Mouse (Mus musculus) spleen, adult 18-20 months (tissue): ENCODE measurements around the gene Zfp534.
"Not testable (repeated sequence)": the region's sequence is repeated elsewhere in the genome, so short reads cannot be mapped to it uniquely, and the experiment has no call there.

ENCODE experiments used
- DNase-seq, 2 experiments: peaks; one replicate each; pipeline ENCODE4 v3.0.0; 2022; ENCODE audit warnings: mixed read lengths in 2 of 2

Zfp534 gene

DNA sequence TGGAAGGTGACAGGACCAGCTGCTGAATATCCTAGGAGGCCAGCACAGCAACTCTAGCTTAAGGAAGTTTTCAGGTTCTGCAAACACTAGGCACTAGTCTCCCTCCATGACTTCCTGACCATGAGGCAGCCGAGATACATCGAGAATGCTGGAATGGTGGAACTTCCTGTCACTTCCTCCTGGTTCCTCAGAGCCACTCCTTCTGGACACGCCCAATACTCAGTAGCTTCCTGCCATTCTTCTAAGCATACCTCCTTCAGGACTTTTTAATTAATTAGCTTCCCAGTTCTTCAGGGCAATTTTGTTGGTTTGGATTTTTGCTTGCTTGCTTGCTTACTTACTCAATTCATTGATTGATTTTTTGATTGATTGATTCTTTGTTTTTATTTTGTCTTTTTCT lies at the start of gene Zfp534:
Gene Zfp534, minus strand, starts transcription at position 101 of the 400 bp plus-strand sequence.
- DNase-seq: not testable (repeated sequence)

DNA sequence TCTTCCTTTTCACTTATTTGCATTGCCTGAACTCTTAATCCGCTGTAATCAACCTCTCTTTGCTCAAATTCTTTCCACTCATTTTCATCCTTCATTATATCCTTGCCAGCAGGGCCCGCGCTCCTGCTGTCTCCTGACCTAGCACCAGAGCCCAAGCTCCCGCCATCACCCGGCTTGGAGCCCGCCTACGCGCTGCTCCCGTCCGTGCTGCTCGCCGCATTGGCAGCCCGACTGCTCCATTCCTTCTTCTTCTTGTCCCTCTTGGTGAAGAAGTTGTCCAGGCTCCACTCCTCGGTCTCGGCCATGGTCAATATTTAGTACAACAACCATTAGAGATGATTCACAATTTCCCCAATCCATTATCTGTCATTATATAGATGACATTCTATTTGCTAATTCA lies 43.9 kb upstream of the Zfp534 start:
- DNase-seq: not testable (repeated sequence)

DNA sequence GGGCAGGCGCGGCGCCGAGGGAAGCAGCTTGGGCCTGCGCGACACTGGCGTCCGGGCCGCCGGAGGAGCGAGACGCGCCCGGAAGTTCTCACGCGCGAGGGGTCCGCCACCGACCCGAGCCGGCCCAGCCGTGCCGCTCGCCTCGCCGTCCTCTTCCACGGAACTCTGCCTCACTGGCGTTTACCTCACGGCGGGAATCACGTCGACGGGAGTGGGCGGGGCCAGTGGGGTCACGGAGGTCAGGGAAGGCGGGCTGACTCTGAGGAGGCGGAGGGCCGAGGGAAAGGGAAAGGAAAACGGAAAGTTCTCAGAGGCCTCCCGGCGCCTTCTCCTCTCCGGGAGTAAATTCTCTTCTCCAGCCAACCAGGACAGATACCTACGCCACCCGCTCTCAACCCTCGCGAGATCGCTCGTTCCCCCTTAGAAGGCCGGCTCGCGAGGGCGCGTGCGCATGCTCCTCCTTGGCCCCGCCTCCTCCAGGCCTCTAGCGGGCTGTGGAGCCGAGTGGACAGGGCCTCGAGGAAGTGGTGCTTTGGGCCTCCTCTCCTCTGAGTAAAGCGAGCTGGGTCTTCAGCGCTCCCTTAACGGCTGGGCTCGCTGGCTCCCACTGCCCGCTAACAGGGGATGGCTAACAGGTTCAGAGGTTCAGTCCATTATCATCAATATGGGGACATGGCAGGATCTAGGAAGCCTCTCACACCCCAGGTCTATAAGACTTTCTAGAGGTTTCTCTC lies 36.5 kb upstream of the Zfp534 start:
- DNase-seq: not testable (repeated sequence)

- not testable (repeated sequence) for DNase-seq
Measured at GRCm38 (mm10) chr4:147655245-147655644, 47.1 kb downstream of the Zfp534 start.

DNA sequence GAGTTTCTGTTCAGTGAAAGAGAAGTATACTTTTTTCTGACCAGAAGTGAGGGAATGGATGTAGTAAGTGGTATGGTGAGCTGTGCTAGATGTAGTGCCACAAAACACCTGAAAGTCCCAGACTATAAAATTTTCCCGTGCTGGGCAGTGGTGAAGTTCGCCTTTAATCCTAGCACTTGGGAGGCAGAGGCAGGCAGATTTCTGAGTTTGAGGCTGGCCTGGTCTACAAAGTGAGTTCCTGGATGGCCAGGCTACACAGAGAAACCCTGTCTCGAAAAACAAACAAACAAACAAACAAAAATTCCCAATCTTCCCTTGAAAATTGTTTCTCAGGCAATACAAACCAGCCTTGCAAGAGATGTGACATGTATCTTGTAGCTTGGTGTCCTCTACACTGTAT lies 54.9 kb downstream of the Zfp534 start:
- DNase-seq: not testable (repeated sequence)

- DNase-seq: not testable (repeated sequence)
Measured at GRCm38 (mm10) chr4:147642413-147642812, 59.9 kb downstream of the Zfp534 start, which contains the start of gene Zfp979. TSS of gene Zfp979 (minus strand) at chr4:147642513.

- not testable (repeated sequence) for DNase-seq
Measured at GRCm38 (mm10) chr4:147641932-147642331, 60.4 kb downstream of the Zfp534 start.

- not testable (repeated sequence) for DNase-seq
Measured at GRCm38 (mm10) chr4:147633818-147634262, 68.5 kb downstream of the Zfp534 start.
